Mouse (Mus musculus): ENCODE data around the gene Rundc3a. TPM values are rescaled to one million over a fixed set of nuclear protein-coding genes. Genes with fewer than 3 reads are reported as not detected.

The Rundc3a gene
- total RNA-seq, 1 experiment from 2014 or later = 1.1 TPM

DNA sequence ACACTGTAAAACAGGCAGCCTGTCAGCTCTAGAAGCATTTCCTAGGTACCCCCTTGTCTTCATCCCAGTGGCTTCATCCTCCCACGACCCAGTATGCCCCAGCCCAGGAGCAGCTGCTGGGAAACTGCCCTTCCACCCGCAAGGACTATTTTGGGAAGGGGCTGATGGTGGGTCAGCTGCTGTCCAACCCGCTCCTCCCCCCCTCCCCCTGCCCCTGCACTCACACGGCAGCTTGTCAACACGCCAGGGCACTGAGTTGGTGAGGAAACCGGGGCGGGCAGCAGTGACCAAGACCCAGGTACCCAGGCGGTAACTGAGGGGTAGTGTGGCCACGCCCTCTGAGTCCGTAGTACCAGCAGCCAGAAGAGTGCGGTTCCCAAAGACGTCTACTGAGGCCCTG is 50.5 kb downstream of the Rundc3a start:
- no peak for ATAC-seq (replicated peaks; ENCODE audit: low read depth, poor library complexity, severe bottlenecking)

DNA sequence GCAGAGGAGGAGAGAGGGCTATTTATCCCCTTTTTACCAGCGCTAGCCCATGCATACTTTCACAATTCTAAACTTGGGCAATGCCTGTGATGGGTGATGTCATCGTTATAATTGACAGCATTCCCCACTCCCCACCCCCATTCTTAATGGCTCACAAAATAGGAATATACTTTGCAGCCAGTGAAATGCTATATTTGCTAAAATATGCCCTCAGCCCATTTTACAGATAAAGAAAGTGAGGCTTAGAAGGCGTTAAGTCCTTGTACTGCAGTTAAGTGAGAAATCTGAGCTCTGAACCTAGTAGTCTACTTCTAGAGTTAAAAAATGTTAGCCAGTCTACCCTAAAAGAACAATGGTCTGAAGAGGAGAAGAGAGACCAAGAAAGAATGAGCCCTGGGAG is 51.1 kb downstream of the Rundc3a start:
- no peak for ATAC-seq (replicated peaks; ENCODE audit: low read depth, poor library complexity, severe bottlenecking)

DNA sequence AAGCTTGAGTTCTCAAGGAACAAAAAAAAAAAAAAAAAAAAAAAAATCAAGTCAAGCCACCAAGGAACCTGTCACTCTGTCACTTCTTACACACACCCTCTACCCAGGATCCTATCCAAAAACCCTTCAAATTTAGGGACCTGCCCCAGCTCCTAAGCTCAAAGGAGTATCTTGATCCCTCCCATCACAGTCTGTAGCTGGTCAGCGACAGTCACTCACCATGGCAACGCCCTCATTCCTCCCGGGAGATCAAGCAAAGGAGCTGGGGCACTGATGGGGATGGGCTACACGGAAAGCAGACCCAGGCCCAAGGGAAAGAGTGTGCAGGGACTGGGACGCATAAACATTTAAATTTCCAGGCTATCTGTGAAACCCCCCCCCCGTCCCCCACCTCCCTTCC is 51.6 kb downstream of the Rundc3a start:
- ATAC-seq (replicated peaks; ENCODE audit: low read depth, poor library complexity, severe bottlenecking) = no peak

DNA sequence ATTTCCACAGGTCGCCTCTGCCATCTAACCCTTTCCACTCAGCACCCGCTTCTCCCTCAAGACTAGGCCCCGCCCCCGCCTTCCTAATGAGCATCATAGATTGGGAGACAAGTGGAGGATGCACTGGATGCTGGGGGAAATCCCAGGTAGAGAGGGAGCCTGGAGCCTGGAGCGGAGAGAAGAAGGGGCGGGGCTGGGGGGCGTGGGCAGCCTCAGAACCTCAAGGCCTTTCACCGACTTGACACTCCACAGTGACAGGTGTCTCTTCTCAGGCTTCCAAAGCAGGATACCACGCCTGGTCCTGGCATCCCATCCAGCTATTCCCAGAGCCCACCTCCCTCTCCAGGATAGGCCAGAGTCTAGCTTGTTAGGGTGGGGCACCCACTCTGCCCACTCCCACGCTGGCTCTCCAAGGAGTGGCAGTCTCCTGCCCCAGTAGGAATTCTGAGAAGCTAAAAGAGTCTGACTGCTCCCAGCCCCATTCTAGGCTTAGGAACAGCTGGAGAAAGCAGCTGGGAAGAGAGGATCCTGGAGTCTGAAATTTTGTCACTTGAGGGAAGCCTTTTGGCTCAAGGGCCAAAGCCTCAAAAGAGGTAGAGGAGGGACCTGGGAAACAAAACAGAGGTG is 52.2 kb downstream of the Rundc3a start:
- ATAC-seq (replicated peaks; ENCODE audit: low read depth, poor library complexity, severe bottlenecking) = no peak

DNA sequence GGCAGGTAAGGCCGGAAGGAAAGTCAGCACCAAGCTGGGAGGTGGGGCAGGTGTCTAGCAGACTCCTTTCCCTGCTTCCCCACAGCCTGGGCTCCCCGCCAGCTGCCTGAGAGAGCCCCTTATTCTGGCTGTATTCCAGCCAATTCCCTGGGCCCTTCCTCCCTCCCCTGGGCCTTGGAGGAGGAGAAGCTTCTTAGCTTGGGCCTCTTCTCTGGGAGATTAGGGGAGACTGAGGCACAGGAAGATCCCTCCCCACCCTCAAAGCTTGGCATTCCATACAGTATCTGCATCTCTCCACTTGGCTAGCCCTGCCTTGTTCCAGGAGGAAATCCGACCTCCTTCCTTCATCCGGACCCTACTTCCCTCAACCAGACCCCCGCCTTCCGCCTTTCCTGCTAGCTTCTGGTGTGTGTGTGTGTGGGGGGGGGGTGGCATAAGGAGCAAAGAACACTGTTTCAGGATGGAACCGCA is 52.7 kb downstream of the Rundc3a start:
- no peak for ATAC-seq (replicated peaks; ENCODE audit: low read depth, poor library complexity, severe bottlenecking)

DNA sequence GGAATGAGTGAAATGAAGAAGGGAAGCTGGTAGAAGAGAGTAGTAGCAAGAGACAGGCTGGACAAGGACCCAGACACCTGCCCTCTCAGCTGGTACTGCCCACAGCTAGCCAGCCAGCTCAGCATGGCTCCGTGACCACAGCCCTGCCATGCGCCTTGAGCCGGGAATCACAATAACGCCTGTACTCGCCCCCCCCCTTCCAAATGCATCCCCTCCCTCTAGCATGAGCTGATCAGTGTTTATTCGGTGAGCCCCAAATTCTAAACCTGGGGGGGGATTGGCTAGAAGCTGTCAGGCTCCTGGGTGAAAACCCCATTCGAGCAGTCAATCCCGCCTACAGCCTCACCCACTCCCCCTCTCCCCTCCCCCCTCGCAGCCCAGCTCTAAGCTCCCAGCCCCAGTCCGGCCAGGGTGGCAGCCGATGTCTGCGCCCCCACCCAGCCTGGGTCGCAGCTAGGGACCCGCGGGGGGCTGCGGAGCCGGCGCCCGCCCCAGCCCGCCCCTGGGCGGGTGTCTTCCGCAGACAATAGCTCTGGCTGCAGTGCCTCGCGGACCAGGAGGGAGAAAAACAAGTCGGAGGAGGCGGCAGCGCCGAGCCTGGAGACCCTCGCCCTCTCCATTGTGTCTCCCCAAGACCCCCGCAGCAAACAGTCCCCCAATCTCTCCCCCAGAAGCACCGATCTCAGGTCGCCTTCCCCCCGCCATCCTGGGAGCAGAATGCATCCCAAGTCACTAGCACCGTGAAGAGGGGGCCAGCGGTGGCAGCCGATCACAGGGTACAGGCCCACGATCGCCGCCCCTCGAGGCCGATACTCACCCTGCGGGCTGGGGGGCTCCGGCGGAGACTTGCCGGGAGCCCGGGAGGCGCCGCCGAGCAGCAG is 53.6 kb downstream of the Rundc3a start:
- 0 out of 2 replicates have a peak, but pooled peaks have one; percentile 10 for ATAC-seq (replicated peaks; ENCODE audit: low read depth, poor library complexity, severe bottlenecking)

DNA sequence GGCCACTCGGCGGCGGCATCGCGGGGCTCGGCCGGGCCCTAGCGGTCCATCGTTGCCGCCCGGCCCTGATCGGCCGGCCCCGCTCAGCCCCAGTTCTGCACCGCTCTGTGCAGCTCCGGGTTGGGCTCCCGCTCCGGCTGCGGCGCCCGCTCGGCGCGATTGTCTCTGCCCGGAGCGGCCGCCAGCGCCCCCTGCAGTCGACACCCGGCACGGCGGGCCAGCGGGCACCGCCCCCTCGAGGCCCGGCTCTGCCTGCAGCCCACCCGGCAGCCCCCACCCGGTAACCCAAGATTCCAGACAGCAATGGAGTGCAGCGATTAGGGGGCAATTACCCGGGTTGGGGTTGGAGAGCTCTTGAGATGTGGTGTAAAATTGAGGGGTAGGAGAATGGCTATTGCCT is 54.3 kb downstream of the Rundc3a start, which contains the start of gene Fam171a2:
Gene Fam171a2, minus strand, starts transcription at position 186 of the 400 bp plus-strand sequence.
- ATAC-seq (replicated peaks; ENCODE audit: low read depth, poor library complexity, severe bottlenecking) = peak; percentile 54

DNA sequence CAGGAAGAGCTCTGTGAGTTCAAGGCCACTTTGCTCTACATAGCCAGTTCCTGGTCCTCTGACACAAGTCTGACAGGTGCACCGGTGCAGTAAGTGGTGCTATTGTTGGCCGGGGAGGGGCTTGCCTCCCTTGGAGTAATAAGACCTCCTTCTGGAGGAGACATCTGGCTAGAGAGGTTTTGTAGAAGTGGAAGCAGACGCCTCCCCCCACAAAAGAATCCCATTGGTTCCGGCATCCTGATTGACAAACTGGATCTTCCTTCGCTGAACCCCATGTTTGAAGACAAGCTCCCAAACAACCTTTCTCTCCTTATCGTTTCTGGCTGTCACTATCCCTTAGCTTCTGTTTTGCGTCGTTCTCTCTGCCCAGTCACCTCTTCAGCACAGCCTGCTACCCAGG is 55.1 kb downstream of the Rundc3a start:
- no peak for ATAC-seq (replicated peaks; ENCODE audit: low read depth, poor library complexity, severe bottlenecking)

DNA sequence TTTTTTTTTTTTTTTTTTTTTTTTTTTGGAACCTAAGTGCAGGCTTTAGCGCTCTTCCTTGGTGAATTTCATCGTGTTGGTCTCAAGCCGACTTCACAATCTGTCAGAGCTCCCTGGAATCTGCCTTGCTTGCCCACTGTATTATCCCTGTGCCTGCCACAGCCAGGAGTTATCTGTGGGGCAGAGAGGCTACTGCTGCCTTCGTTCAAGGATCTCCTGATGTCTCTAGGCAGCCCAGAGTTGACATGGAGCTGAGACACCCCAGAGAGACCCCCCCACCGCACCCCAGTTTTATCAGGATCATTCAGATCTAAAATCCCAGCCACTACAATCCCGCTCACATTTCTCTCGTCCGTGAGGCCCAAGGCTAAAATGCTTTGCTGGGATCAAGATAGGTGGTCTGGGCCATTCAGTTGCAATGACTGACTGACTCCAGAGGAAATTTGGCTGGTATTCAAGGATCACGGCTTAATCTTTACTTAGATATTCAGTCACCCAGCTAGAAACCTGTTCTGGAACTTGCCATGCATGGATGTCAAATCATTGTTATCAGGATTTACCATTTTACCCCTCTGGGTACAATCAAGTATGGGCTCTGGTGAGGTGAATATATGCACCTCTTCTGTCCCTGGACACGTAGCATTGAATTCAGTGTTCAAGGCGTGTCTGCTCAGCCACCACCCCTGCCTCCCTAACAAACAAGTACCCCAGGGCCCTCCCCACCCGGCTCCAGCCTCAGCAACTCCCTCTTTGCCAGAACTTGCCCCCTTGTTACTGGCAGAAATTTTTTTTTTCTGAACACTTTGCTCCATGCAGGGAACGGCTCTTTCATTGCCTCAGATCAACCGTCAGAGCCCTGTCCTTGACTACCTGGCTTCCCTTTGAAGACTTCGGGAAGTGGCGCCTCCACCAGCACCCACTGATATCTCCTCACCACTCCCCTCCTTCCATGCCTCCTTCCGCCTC is 56.1 kb downstream of the Rundc3a start:
- no peak for ATAC-seq (replicated peaks; ENCODE audit: low read depth, poor library complexity, severe bottlenecking)

Other genes with a start within 250 kb of the Rundc3a start
- gene Nags, start 247.9 kb upstream of the Rundc3a start, total RNA-seq (2017) = 0.53 and 1.7 TPM in 2 replicates
- 11.3 and 21.5 TPM in 2 replicates for gene Tmem101, start 237.0 kb upstream of the Rundc3a start, total RNA-seq (2017)
- 62.2 and 71.8 TPM in 2 replicates for gene Lsm12, start 208.1 kb upstream of the Rundc3a start, total RNA-seq (2017)
- 45.2 and 51.6 TPM in 2 replicates for gene G6pc3, start 203.8 kb upstream of the Rundc3a start, total RNA-seq (2017)
- 20.7 and 26.0 TPM in 2 replicates for gene Hdac5, start 163.2 kb upstream of the Rundc3a start, total RNA-seq (2017)
- 4.8 and 5.3 TPM in 2 replicates for gene BC030867, start 144.5 kb upstream of the Rundc3a start, total RNA-seq (2017)
- gene Asb16, start 124.7 kb upstream of the Rundc3a start, total RNA-seq (2017) = 0.18 and 1.5 TPM in 2 replicates
- gene Tmub2, start 108.5 kb upstream of the Rundc3a start, total RNA-seq (2017) = 24.4 and 27.5 TPM in 2 replicates
- 19.4 and 30.4 TPM in 2 replicates for gene Atxn7l3, start 96.8 kb upstream of the Rundc3a start, total RNA-seq (2017)
- 173 and 184 TPM in 2 replicates for gene Ubtf, start 73.7 kb upstream of the Rundc3a start, total RNA-seq (2017)
- 0.78 and 2.9 TPM in 2 replicates for gene Slc4a1, start 27.2 kb upstream of the Rundc3a start, total RNA-seq (2017)
- gene Slc25a39, start 14.5 kb downstream of the Rundc3a start, total RNA-seq (2017) = 24.6 and 35.4 TPM in 2 replicates
- gene Grn, start 36.9 kb downstream of the Rundc3a start, total RNA-seq (2017) = 20.9 and 26.1 TPM in 2 replicates
- 8.2 and 11.6 TPM in 2 replicates for gene Fam171a2, start 54.3 kb downstream of the Rundc3a start, total RNA-seq (2017)
- 142 and 145 TPM in 2 replicates for gene Itga2b, start 76.7 kb downstream of the Rundc3a start, total RNA-seq (2017)
- gene Gpatch8, start 163.0 kb downstream of the Rundc3a start, total RNA-seq (2017) = 32.6 and 42.1 TPM in 2 replicates
- gene Gm11627, start 186.1 kb downstream of the Rundc3a start, total RNA-seq (2017) = not detected in 2 replicates
- gene Fzd2, start 211.0 kb downstream of the Rundc3a start, total RNA-seq (2017) = not detected in 2 replicates